Mouse (Mus musculus): ENCODE data around the gene Tubb1.

DNA sequence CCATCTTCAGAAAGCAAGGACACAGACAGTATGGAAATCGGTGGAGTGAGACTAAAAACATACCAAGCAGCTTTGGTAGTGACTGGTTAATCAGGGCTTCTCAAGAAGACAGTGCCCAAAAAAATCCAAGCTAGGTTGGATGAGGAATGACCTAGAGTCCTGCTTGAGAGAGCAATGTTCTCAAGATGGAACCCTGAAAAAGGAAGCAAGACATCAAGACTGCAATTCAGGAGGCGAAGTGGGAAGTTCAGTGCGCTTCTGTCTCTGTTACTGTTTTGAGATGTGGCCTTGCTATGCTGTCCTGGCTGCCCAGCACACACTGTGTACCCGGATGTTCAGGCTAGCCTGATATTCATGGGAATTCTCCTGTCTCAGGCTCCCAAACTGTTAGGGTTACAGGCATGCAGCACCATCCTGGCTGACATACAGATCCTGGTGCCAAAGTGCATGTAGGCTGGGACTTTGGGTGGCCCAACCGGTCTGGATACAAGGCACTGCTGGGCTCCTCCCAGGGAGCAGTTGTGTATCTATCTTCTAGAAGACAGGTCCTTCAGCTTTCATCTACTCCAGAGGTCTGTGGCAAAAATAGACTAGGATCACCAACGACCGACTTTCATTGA is 20.4 kb downstream of the Tubb1 start:
- no peak for TF ChIP-seq CTCF (IDR thresholded peaks at IDR 0.05; ENCODE audit: extremely low read depth, insufficient read depth, low read length)
- TF ChIP-seq POLR2A (IDR thresholded peaks at IDR 0.05; ENCODE audit: extremely low read depth, insufficient read depth, low read length) = no peak

Data from cortical plate, adult 2 months (tissue).